Mouse (Mus musculus): ENCODE data around the gene Eif3g.

Gene Eif3g

DNA sequence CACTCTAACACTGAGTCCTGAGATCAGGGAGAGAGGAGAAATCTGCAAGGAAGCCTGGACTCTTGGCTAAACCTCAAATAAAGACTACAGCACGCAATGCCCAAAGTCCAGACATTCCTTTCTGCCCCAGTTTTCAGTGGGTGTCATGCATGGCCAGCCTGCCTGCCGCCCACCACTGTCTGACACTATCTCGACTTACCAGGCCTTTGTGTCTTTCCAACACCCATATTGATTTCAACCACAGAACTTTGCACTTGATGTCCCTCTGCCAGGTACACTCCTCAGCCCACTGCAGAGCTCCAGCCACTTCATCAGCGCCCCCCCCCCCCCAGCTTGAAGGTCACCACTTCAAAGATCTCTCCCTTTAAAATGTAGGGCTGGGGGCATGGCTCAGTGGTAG lies 36.2 kb downstream of the Eif3g start:
- CTCF ChIA-PET, result no interaction called here

DNA sequence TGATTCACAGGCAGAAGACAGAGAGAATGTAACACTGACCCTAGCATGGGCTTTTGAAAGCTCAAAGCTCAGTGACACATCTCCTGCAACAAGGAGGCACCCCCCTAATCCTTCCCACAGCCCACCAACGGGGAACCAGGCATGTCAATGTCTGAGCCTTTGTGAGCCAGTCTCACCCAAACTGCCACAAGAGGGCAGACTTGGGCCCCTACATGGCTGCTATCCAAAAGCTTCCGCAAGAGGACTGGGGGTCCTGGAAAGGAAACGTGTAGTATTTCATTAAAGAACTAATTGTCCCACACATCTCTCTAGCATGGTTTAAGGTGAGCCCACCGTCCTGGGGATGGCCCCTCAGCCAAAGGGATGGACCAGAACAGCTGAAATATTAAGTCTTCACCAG lies 36.6 kb downstream of the Eif3g start:
- CTCF ChIA-PET, result no interaction called here

DNA sequence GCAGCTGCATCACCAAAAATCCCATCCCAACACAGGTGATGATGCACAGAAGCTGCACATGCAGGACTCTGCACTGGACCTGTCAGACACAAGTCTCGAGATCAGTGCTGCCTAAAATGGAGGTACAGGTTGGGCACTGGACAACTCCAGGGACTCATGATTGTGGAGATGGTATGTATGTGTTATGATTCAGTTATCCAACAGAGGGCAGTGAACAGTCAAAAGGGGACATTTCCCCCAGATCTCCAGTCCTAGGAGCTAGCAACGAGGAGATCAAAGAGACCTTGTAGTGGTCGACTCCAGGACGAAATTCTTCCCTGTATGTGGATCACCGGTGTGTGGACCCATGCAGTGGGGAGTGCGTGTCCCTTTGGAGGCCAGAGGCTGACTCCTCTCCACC lies 38.5 kb downstream of the Eif3g start:
- CTCF ChIA-PET, result no interaction called here

DNA sequence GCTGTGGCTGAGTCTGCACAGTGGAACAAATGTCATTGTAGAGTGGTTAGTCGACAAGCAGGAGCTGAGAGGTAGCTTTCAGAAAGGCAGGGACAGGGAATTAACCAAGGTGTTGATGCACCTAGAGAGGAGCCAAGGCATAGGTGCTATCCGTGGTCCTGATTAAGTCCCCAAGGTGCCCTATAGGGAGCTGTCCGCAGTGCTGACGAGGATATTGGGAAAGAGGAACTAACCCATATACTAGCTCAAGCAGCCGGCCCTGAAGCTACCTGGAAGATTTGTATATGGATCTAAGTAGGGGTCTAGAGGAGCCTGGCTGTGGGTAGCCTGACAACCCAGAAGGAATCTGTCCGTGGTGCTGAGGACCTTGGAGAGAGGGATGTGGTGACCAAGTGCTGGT lies 41.3 kb downstream of the Eif3g start:
- CTCF ChIA-PET, result no interaction called here

DNA sequence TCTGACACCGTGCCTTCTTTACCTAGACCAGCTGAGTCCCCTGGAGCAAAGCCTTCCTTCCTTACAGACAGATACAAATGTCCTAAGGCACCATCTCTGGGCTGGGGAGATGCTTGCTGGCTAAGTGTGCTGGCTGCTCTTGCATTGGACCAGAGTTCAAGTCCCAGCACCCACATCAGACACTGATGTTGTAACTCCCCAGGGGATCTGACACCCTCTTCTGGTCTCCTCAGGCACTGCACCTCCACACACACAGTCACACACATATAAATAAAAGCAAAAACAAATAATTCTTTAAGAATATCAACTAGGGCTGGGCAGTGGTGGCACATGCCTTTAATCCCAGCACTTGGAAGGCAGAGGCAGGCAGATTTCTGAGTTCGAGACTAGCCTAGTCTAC lies 48.2 kb downstream of the Eif3g start:
- CTCF ChIA-PET, result no interaction called here
